Mouse (Mus musculus) heart, adult 2 months (tissue): ENCODE results near the gene Zfand3. TPM values are rescaled to one million over a fixed set of nuclear protein-coding genes. Genes with fewer than 3 reads are reported as not detected.

Experiments used
- DNase-seq, 2 experiments: peaks; one replicate each; pipeline ENCODE4 v3.0.0; 2021
- H3K27ac ChIP-seq: fragments of 200-600 bp; 2 replicates; pipeline ENCODE4 v1.8.1; 2022
- H3K27me3 ChIP-seq: fragments of 200-500 bp; 2 replicates; pipeline ENCODE4 v1.6.1; 2012; ENCODE audit warnings: mild to moderate bottlenecking, low read length, inconsistent platforms, mixed read lengths; ENCODE audit not compliant: control insufficient read depth, insufficient read depth
- H3K36me3 ChIP-seq: fragments of 200-500 bp; 2 replicates; pipeline ENCODE4 v1.6.1; 2012; ENCODE audit warnings: low read length, inconsistent platforms; ENCODE audit not compliant: control insufficient read depth, insufficient read depth
- H3K4me1 ChIP-seq: fragments of 200-500 bp; 2 replicates; pipeline ENCODE4 v1.6.1; 2011; ENCODE audit warnings: low read length; ENCODE audit not compliant: control insufficient read depth, insufficient read depth
- H3K4me3 ChIP-seq: fragments of 200-600 bp; 2 replicates; pipeline ENCODE4 v1.8.1; 2022
- H3K79me2 ChIP-seq: fragments of 200-500 bp; replicated peaks from 2 replicates; pipeline ENCODE4 v1.6.1; 2012; ENCODE audit warnings: mild to moderate bottlenecking, inconsistent platforms, low read length, moderate library complexity, mixed read lengths; ENCODE audit not compliant: control insufficient read depth, insufficient read depth
- H3K9ac ChIP-seq: fragments of 200-500 bp; 2 replicates; pipeline ENCODE4 v1.6.1; 2012; ENCODE audit warnings: low read depth, mild to moderate bottlenecking, control low read depth, inconsistent platforms, low read length, mixed read lengths
- CTCF ChIP-seq: fragments of 200-600 bp; IDR thresholded peaks from 2 replicates; pipeline ENCODE4 v1.8.1; 2022; ENCODE audit warnings: antibody characterized with exemption, mild to moderate bottlenecking, moderate library complexity
- EP300 ChIP-seq: fragments of 200-500 bp; IDR thresholded peaks from 2 replicates; pipeline ENCODE4 v1.6.1; 2011; ENCODE audit warnings: low read depth, low read length, control low read depth; ENCODE audit not compliant: insufficient read depth
- POLR2A ChIP-seq: fragments of 200-500 bp; IDR thresholded peaks from 2 replicates; pipeline ENCODE4 v1.6.1; 2011; ENCODE audit warnings: mild to moderate bottlenecking, low read depth, low read length, control low read depth; ENCODE audit not compliant: insufficient read depth
- whole genome bisulfite sequencing: fragments of 180-500 bp; shearing (Covaris S2); methylation state at CpG from one replicate; pipeline ENCODE4 v1.1.7; 2018; 5-methylcytosine and 5-hydroxymethylcytosine counted together
- intact Hi-C: fragments of 180-260 bp; cut with DNase I; formaldehyde crosslinking; loops from one replicate; pipeline ENCODE4 v1.15.1; 2025
- polyA plus RNA-seq: library from polyadenylated mRNA; depleted of rRNA; stranded (reverse); fragments of >200 nt; gene quantifications from 2 replicates; pipeline ENCODE4 v1.2.3, GENCODE M21; 2012
- total RNA-seq, 2 experiments: library from RNA; stranded (reverse); gene quantifications; 2 replicates each; pipeline ENCODE4 v1.2.3; 2021

Gene Zfand3
- total and polyA plus RNA-seq, 3 experiments, result 106 to 149 (median 130) TPM

DNA sequence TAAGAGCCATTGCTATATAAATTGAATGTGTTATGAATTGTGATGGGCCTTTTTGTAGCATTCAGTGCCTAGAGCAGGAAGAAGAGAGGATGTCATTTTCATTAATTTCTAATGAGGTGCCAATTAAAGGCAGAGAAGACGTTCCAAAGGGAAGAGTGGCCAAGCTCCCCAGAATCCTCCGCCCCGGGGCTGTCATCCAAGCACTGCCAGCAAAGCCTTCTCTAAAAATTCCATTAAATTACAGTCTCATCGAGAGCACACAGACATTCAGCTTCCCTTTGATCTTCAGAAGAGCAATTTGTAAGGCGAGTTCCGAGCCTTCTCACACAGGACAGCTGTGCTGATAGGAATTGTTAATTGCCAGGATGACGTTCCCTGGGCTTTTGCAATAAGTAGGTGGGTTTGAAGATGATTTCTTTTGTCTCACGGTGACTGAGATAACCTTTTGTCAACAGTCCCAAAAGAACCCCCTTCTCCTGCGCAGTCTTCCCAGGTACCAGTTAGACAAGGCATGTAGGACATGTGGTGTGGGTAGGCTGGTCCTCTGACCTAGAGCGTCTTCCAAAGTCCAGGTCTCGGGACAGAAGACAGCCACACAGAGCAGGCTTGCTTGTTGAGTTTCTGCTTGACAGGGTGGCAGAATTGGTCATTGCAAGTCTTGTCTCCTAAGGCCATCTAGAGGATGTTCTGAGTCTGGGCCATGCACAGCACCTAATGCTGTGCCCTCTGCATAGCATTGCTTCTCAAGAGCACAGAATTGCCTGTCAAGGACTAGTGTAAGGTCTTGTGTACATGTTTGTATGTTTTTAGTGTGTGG is 190.3 kb downstream of the Zfand3 start:
- TF ChIP-seq CTCF (peak; percentile 58), POLR2A (no peak), EP300 (0 out of 2 replicates have a peak, but pooled peaks have one; percentile 31)
- Histone ChIP-seq H3K4me3 (no peak overlapping the region), H3K4me1 (peaks cover 39% of the 10 kb centered on the region), H3K9ac (no peak overlapping the region), H3K36me3 (no peaks in the 10 kb centered on the region), H3K27me3 (no peaks in the 10 kb centered on the region), H3K79me2 (peaks cover 2% of the 10 kb centered on the region; the same call in 1 of the 2 replicates), H3K27ac (no peak overlapping the region; the same call in 1 of the 2 replicates)
- peak; percentile 3 to 24 for DNase-seq
- intact Hi-C loops, result loop anchor here (5.0 to 10.0 kb wide), 4 partner anchors 43 to 220 kb away; partner anchors contain the start of gene Mdga1
- 54% methylated on average over 11 of the region's 11 CpGs for WGBS

DNA sequence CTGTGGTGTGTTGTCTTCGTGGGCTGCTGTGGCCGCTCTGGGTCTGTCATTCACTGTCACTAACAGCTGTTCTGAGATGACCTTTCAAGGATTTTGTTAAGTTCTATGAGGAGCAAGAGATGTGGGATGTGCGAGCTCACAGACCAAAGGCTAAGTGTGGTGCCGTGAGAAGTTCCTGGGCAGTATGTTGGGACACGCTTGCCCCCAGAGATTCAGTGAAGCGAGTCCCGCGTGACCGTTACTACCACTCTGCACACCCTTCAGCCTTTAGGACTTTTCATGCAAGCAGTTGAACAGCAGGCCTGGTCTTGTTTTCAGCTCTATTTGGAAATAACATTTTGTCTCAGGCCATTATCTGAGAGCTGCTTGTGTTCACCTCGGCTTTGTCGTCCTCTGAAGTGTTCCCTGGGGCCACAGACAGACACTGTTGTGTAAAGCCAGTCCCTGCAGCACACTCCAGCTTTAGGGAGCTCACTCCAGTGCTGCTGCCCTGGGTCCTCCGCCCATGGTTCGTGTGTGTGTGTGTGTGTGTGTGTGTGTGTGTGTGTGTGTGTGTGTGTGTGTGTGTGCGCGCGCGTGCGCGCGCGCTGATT is 191.2 kb downstream of the Zfand3 start:
- Histone ChIP-seq H3K27me3 (no peaks in the 10 kb centered on the region), H3K4me3 (no peak overlapping the region), H3K9ac (no peak overlapping the region), H3K27ac (peak overlapping the region; percentile 41; the same call in 1 of the 2 replicates), H3K36me3 (no peaks in the 10 kb centered on the region), H3K79me2 (peaks cover 2% of the 10 kb centered on the region; the same call in 1 of the 2 replicates), H3K4me1 (peaks cover 47% of the 10 kb centered on the region)
- WGBS, result 71% methylated on average over 20 of the region's 21 CpGs
- peak in 1 of 2 experiments; percentile 30 for DNase-seq
- intact Hi-C loops, result loop anchor here (5.0 to 10.0 kb wide), 3 partner anchors 83 to 221 kb away; partner anchors contain the start of gene Mdga1
- TF ChIP-seq POLR2A, result no peak
- no peak for TF ChIP-seq CTCF
- no peak for TF ChIP-seq EP300

DNA sequence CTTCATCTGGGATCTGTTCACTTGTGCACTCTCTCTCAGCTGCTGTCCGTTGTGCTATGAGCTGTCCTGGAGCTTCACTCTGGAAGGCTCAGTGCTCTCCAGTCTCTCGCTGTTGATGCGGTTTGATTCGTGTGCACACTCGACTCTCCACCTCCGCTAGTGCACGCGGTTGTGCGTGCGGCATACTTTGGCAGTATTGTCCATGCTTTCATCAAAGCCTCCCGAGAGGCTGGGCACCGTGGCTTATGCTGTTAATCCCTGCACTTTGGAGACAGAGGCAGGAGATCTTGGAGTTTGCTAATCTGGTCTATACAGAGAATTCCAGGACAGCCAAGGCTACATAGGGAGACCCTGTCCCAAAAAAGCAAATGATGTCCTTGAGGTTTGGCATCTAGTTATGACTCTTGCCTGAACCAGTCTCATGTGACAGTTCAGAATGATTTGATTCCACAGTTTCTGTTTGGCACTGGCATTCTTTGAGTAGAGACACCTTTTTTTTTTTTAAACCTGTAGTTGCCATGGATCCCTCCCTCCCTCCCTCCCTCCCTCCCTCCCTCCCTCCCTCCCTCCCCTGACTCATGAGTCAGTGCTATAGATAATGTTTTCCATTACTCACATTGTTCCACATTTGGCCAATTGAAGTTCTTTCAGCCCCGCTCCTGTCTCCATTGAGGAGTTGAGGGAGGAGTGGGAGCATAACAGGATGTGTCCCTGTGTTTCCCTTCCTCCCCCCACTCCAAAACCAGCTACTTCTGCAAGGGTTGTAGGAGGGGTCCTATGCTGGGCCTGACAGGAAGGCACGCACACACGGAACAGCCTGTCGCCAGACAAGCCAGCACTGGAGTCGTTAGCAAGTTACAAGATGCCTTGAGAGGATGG is 192.1 kb downstream of the Zfand3 start:
- H3K9ac ChIP-seq, result peak overlapping the region; percentile 29; the same call in 1 of the 2 replicates
- H3K27ac ChIP-seq, result peak overlapping the region; percentile 57
- H3K4me3 ChIP-seq, result no peak overlapping the region
- peak in 1 of 2 experiments; percentile 40 for DNase-seq
- H3K27me3 ChIP-seq, result no peaks in the 10 kb centered on the region
- H3K36me3 ChIP-seq, result no peaks in the 10 kb centered on the region
- intact Hi-C loops, result loop anchor here (5.0 to 10.0 kb wide), 3 partner anchors 84 to 222 kb away; partner anchors contain the start of gene Mdga1
- H3K4me1 ChIP-seq, result peaks cover 47% of the 10 kb centered on the region
- WGBS, result 45% methylated on average over 17 of the region's 17 CpGs
- H3K79me2 ChIP-seq, result no peaks in the 10 kb centered on the region
- TF ChIP-seq CTCF, result no peak
- TF ChIP-seq POLR2A, result no peak
- no peak for TF ChIP-seq EP300

DNA sequence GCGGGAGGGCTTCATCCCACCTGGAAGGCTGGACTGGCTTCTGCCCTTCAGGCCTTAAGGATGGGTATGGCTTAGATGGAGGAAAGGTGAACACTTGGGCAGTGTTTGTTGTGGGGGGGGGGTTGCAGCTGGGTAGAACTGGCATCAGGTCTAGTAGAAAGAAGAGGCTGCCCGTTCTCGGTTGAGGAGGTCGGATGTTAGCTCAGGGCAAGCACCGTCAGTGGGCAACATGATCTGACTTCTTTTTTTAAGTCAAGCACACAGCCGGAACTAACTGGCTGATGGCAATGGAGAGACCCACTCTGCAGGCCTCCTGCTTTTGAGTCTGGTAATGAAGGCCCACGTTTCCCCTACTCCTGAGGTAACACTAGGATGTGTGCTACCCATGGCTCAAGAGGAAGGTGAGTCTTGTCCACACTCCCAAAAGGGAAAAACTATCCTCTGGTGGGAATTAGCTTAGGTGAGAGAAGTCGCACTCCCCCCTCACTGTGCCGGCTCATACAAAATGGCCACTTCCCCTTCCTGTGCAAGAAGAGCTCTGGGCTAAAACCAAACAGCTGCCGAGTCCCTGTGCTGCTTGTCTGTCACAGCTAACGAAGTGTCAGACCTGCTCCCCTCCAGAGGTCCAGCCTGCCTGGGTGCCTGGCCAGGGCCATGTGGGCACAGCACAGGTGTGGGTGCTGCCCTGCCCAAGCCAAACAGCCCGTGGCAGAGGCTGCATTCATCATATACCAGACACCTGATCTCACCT is 192.9 kb downstream of the Zfand3 start:
- Histone ChIP-seq H3K36me3 (no peaks in the 10 kb centered on the region), H3K27ac (peak overlapping the region; percentile 57), H3K4me1 (peaks cover 46% of the 10 kb centered on the region), H3K27me3 (no peaks in the 10 kb centered on the region), H3K79me2 (no peaks in the 10 kb centered on the region), H3K4me3 (no peak overlapping the region), H3K9ac (peak overlapping the region; percentile 29)
- no peak for TF ChIP-seq CTCF
- no peak for TF ChIP-seq EP300
- no peak for TF ChIP-seq POLR2A
- intact Hi-C loops, result loop anchor here (5.0 to 10.0 kb wide), 3 partner anchors 85 to 223 kb away; partner anchors contain the start of gene Mdga1
- DNase-seq, result peak; percentile 46 to 52
- 31% methylated on average over 12 of the region's 12 CpGs for WGBS

DNA sequence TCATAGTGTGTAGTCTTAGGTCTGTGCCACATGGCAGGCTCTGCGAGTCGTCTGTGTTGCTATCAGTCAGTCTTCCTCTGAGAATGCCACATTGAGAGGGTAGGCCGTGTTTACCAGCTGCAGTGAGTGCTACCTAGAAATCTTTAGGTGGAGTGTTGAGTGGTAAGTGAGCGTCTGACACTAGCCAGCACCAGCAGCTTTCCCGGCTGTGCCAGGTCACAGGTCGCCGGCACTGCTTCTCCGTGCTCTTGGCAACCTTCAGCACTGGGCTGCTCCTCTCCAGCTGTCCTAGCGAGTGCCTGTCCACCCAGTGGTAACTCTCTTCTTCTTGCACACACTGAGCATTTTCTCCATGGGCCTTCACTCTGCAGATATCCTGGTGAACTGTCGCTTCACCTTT is 193.9 kb downstream of the Zfand3 start:
- TF ChIP-seq EP300 (0 out of 2 replicates have a peak, but pooled peaks have one; percentile 29), CTCF (no peak), POLR2A (no peak)
- Histone ChIP-seq H3K79me2 (no peaks in the 10 kb centered on the region), H3K27me3 (no peaks in the 10 kb centered on the region), H3K9ac (no peak overlapping the region), H3K36me3 (no peaks in the 10 kb centered on the region), H3K4me3 (no peak overlapping the region), H3K27ac (peak overlapping the region; percentile 38; the same call in 1 of the 2 replicates), H3K4me1 (peaks cover 48% of the 10 kb centered on the region)
- DNase-seq, result peak; percentile 47 to 59
- WGBS, result 38% methylated on average over 10 of the region's 10 CpGs
- intact Hi-C loops, result loop anchor here (5.0 to 10.0 kb wide), 3 partner anchors 86 to 224 kb away; partner anchors contain the start of gene Mdga1
